Comparison of ENCODE assay signal across 12 mouse cellular contexts in the genomic region with DNA sequence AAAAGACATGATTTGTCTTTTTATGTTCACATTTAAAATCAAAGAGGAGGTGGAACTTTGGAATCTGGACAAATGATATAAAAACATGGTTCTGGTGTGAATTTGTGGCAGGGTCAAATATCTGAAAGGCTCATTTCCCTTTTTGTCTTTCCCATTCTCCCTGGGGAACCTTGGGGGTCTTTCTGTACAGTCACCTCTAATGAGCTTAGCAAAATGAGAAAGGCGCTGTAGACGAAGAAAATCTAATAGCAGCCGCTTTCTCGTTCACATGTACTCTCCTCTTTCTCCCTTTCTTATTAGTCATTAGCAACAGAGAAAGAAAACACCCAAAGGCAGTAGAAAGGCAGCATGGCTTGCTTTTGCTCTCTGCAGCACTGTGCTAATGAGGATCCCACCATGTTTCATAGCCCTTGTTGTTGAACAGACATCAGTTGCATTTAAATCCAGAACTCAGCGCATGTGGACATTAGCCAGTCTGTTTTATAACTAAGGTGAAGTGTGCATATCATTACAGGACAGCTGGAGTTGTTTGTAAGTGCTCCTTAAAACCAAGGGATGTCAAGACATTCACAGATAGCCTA.
"Had no signal": no experiment of that assay in that cellular context is flagged by ENCODE, and none has a peak within 500 bp of the region (broad histone marks: within the 10 kb centered on the region; RNA-seq: fewer than 3 reads in every experiment).

No protein-coding gene starts in this region.

- H3K9me3 ChIP-seq: limb, embryonic 10.5 days; liver, embryonic 15.5 days; neural tube, embryonic 12.5 days had no signal

- H3K27ac ChIP-seq: limb, embryonic 10.5 days; liver, embryonic 15.5 days; neural tube, embryonic 12.5 days; stomach, postnatal 0 days had no signal

- H3K4me3 ChIP-seq: limb, embryonic 10.5 days; liver, embryonic 15.5 days; neural tube, embryonic 12.5 days had no signal

- ATAC-seq: lung, postnatal 0 days had no signal

- H3K36me3 ChIP-seq: limb, embryonic 10.5 days; liver, embryonic 15.5 days; neural tube, embryonic 12.5 days had no signal

- H3K4me2 ChIP-seq: liver, embryonic 11.5 days; liver, embryonic 15.5 days; neural tube, embryonic 12.5 days had no signal

- H3K9ac ChIP-seq: liver, embryonic 15.5 days; neural tube, embryonic 12.5 days had no signal

- DNase-seq: kidney, adult 11 months; kidney, adult 9 months; kidney, postnatal 14 days; lung, adult 2 months; lung, postnatal 4 days; thymus, postnatal 4 days had no signal

- H3K4me1 ChIP-seq: liver, embryonic 15.5 days; neural tube, embryonic 12.5 days had no signal

- H3K27me3 ChIP-seq: liver, embryonic 15.5 days; neural tube, embryonic 12.5 days had no signal
